Mouse (Mus musculus) brain, embryonic 14.5 days (tissue): ENCODE results near the gene Apoa4.

Experiments used
- CTCF ChIP-seq: fragments of 200-500 bp; IDR thresholded peaks from 2 replicates; pipeline ENCODE4 v1.5.1; 2012; ENCODE audit warnings: inconsistent platforms, mild to moderate bottlenecking, moderate library complexity, borderline replicate concordance; ENCODE audit not compliant: insufficient read depth, insufficient read length; ENCODE audit errors: extremely low read depth
- POLR2A ChIP-seq: fragments of 200-500 bp; IDR thresholded peaks from 2 replicates; pipeline ENCODE4 v1.6.1; 2012; ENCODE audit warnings: mild to moderate bottlenecking, inconsistent platforms, borderline replicate concordance; ENCODE audit not compliant: poor library complexity, insufficient read depth, insufficient read length, severe bottlenecking; ENCODE audit errors: extremely low read depth

GRCm38 (mm10) chr9:46235649-46236048 lies 4.8 kb upstream of the Apoa4 start:
- TF ChIP-seq POLR2A (no peak), CTCF (no peak)
